Mouse (Mus musculus) cerebral cortex, adult 2 months (tissue): ENCODE measurements around the gene Gaa.

ENCODE experiments used
- WGBS: fragments of 180-500 bp; shearing (Covaris S2); methylation state at CpG from one replicate; pipeline ENCODE4 v1.1.7; 2018; 5-methylcytosine and 5-hydroxymethylcytosine counted together

The Gaa gene

DNA sequence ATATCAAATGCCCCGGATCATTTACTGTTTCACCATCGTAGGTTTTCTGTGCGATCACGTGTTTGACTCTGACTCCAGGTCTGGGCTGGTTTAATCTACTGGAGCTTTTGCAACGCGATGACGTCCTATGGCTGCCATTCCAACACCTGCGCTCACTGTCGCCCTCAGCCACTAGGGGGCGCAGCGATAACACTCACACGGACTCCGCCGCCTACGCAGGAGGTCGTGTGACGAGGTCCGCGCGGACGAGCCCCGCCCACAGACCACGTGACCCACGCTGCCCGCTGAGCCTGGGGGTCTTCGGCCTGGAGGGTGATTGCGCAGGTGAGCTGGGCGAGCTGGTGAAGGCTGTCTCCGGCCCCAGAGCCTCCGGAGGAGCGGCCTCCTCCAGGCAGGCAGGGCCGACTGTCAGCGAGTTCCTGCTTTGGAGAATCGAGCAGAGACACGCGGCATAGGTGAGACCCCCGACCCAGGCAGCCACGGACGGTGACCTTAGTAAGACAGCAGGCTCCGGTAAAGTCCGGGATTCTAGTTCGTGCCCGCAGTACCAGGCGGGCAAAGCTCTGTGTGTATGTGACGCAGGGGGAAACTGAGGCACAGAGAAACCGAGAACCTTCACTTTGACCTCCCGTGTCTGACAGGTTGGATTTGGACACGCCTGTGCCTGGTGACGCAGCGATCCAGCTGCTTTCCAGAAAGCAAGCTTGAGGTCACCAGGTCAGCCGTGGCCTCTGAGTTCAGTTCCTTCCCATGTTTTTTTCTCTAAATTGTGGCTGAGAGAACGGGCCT, at the start of gene Gaa:
TSS of gene Gaa (plus strand) at position 120 of the 789 bp plus-strand sequence.
- WGBS = 4% methylated on average over 52 of the region's 52 CpGs

DNA sequence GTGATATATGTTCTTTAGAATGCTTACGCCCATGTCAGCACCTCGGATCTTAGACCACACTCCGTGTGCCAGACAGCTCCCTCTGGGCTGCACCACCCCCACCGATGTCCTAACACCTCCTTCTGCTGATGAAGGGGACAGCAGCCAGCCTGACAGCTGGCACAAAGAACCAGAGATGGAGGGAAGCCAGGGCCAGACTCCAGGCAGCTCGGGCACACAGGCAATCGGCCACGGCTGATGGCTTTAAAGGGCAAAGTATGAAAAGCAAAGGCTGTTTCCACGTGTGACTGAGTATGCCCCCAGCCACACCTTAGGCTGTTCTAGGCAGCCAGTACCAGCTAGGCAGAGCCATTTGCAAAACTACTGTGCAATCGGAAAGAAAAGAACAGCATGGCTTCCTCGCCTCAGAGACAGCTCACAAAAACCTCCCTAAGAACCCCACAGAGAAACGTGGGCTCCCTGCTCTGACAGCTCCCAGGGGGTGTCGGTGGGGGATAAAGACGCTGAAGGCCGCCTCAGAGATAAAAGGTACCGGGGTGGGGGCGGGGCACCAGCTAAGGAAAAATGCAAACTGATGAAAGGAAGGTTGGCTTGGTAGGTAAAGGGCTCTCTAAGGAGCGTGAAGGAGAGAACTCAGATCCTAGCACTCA, 47.7 kb upstream of the Gaa start:
- WGBS = 22% methylated on average over 17 of the region's 17 CpGs

DNA sequence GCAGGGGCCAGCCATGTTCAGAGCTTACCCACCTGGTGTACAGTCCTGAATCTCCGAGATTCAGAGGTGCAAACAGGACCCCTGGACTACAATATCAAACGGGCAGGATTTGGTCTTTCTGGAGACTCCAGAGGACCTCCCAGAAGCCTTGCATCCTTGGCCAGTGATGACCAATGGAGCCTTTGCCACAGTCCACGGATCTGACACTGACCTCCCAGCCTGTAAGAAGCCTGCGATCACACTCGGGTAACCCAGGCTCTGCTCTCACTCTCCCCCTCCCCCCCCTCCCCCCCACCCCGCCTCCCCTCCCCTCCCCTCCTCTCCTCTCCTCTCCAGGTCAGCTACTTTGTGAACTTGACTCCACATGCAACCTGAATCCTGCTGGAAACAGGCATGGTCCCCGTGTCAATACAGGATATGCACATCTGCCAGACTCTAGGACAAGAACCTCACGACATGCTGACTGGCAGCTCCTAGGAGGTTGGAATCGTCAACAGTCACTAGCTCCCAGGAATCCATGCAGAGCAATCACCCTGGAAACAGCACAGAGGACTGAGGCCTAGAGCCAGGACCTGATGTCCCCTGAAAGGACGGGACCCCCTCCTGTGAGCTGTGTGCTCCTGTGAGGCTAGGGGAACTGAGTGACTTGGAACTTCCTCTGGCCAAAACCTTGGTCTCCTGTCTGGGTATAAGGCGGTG, 45.7 kb upstream of the Gaa start:
- WGBS = 75% methylated on average over 10 of the region's 11 CpGs

DNA sequence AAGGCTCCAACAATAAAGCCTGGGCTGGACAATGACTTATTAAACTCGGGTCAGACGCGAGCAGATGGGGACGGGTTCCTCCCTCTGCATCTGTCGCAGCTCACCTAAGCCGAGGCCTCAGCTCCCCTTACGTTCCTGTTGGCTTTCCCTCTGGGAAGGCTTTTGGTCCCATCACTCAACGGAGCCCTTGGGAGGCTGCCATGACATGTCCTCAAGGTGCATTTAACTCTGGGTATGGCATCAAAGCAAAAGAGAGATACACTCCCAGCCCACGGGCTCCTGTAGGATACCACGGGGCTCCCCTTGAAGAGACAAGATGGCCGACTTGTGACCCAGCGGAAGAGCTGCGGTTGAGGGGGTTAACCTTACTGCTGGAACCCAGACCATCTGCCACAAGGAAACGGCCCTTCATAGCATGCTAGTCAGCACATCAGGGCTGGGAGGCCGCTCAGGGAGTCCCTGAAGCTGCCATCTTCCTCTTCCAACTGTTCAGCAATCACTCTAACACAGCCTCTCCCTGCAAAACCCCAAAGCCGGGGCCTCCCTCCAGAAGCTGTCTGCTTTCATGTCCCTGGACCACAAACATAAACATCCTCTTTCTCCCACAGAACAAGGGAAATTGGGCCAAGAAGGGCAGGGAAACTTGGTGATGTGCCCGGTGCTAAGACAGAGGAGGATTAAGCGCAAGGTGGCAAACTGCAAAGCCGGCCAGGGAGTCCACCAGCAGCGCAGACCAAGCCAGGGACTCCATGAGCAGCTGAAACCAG, 44.4 kb upstream of the Gaa start:
- 75% methylated on average over 20 of the region's 20 CpGs for WGBS

DNA sequence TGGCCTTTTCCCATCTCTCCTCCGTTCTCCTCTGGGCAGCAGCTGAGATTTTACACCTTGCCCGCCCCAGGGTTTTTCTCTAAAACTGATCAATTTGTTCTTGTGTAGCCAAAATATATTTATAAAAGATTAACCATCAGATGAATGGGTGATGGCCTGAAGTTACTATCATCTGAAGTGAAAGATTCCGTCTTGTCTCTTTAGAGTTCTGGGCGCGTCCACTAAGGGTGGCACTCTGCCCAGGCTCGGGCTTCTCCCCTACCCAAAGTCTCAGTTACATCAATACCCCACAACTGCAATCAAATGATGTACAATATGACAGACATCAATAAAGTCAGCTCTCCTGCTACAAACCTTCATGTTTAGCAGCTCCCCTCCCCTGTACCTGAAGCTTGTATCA, 42.8 kb upstream of the Gaa start:
- WGBS = 91% methylated on average over 6 of the region's 6 CpGs

DNA sequence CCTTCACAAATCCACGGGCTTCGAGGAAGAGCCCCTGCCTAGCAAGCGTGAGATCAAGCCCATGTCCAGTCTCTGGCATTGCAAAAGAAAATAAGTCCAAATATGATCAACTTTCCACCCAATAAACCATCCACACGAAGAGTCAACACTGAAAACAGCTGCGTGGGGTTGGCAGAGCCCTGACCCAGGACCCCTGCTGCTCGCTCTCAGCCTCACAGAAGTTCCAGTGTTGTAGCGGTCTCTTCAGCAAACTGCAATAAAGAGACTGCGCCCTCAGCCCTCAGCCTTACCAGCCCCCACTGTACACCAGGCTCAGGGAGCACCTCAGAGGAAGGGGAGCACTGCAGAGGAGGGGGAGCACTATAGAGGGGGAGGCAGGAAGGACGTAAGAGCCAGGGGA, 42.1 kb upstream of the Gaa start:
- 75% methylated on average over 9 of the region's 9 CpGs for WGBS

DNA sequence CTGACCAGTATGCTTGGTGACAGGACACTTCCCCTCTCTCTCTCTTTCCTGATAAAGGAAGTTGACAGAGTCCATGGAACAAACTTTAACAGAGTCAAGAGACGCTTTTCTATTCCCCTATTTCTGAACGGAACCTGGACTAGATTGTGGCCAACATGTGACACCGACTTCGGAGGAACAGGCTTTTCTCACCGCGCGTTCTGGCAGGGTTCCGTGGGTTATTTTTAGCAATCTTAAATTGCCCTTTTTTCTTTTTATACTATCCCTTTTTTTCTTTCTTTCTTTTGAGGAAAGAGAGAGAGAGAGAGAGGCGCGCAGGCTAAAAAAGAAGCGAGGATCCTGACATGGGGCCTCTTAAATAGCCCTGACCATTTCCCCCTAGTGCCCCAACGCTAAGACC, 40.1 kb upstream of the Gaa start:
- WGBS = 3% methylated on average over 12 of the region's 12 CpGs

DNA sequence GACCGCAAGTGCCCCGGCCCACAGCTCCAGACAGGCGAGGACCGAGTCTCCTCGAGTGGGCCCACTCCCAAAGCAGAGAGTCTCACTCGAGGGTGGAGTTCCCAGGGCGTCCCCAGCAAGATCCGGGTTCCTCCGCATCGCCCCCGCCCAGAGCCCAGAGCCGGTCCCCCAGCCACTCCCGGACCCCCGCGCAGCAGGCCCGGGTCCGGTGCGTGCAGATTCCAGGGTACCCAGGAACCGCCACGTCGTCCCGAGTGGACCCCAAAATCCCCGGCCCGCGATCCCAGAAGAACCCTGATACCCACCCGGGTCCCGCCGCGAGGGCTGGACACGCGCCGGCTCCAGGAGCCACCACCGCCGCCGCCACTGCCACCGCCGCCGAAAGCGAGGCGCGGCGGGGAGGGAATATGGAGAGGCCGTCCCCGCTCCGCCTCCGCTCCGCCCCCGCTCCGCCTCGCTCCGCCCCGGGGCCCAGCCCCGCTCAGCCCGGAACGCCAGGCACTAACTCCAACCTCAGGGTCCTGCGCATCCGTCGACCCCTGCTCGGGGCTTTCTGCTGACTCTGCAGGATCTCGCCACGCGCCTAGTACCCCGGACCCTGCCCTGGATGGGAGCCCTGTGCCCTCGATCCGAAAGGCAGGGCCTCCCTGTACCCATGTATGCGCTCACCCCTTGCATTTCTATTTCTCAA, 39.5 kb upstream of the Gaa start, which contains the start of the genes Tbc1d16 and Ccdc40:
TSS of gene Tbc1d16 (minus strand) at position 409 of the 691 bp plus-strand sequence.
TSS of gene Ccdc40 (plus strand) at position 482 of the 691 bp plus-strand sequence.
- under 1% methylated on average over 63 of the region's 66 CpGs for WGBS

DNA sequence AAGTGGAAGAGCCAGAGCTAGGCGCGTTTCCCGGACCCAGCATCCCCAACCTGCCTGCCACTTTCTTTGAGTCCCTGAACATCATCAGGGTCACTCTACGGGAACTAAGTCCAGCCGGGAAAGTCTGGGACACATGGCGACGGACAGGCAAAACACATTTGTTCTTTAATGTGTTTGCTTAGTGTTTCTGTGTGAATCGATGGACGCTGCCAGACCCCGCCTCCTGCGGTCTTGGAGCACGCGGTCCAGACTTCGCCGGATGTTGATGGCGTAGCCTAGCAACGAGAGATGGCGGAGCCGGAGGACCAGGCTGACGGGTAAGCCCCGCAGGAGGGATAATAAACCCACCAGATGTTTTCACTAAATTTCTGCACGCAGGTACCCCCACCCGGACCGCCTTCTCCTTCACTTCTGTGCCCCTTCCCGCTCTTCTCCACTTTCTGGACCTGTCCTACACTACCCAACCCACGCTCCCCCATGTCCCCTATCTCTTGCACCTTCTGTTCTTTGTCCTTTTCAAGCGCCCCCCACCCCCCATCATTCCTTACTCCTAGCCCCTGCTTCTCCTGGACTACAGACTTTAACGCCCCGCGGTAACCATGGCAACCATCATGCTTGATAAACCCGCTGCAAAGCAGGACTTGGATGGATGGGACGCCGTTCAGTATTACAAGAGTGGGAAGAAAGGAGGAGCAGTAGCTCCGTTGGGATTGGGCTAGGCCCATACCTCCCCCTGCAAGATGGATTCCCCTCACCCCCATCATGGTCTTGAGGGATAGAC, 38.7 kb upstream of the Gaa start:
- 2% methylated on average over 34 of the region's 34 CpGs for WGBS

DNA sequence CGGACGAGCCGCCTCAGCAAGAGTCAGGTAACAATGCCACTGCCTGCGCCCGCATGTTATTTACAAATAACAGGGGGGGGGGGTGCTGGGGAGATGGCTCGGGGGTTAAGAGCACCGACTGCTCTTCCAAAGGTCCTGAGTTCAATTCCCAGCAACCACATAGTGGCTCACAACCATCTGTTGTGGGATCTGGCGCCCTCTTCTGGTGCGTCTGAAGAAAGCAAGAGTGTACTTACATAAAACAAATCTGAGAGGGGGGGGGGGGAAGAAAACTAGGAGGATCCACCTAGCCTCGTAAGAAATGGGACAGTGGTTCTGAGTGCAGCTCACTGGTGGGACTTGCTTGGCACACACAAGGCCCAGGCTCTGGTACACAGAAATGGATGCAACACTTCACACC, 32.9 kb upstream of the Gaa start:
- WGBS = 96% methylated on average over 10 of the region's 10 CpGs

DNA sequence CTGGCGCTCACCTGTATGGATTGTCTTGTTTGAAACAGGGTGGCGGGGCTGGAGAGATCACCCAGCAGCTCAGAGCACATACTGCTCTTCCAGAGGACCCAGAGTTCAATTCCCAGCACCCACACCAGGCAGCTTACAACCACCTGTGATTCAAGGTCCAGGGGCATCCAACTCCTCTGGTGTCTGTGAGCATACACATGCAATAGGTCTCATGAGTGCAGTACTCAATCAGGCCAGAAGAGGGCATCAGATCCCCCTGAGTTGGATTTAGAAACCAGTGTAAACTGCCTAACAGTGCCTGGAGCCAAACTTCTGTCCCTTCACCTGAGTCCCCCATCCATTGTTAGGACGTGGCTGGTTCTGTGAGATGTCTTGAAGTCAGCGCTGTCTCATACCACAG, 32.1 kb upstream of the Gaa start:
- WGBS = 93% methylated on average over 4 of the region's 4 CpGs

DNA sequence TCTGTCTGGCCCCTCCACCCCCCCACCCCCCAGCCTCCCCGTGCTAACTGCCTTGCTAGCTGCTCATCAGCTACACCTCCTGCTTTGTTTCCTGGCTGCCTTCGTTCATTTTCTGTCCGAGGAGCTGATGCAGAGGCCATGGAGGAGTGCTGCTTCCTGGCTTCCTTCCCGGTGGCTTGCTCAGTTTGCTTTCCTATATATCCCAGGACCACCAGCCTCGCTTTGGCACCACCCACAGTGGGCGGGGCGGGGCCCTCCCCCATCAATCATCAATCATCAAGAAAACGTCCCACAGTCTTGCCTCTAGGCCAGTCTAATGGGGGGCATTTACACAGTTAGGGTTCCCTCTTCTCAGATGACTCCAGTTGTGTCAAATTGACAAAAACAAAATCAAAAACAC, 31.3 kb upstream of the Gaa start:
- 46% methylated on average over 8 of the region's 8 CpGs for WGBS

DNA sequence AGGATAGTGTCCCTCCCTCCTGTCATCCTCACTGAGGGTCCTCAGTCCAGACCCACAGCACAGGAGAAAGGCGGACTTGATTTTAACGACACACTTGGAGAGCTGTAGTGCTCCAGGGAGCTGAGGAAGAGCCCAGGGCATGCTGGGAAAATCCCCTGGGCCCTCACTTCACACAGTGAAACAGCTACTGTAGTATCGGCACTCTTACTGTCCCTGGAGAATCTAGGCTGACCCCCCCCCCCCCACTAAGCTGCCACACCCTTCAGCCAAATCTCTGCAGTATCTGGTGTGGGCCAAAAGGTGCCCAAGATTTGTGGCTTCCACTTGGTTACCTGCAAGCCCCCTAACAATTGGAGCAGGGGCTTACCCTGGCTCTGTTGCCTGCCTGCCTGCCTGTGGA, 30.7 kb upstream of the Gaa start:
- 69% methylated on average over 3 of the region's 3 CpGs for WGBS

DNA sequence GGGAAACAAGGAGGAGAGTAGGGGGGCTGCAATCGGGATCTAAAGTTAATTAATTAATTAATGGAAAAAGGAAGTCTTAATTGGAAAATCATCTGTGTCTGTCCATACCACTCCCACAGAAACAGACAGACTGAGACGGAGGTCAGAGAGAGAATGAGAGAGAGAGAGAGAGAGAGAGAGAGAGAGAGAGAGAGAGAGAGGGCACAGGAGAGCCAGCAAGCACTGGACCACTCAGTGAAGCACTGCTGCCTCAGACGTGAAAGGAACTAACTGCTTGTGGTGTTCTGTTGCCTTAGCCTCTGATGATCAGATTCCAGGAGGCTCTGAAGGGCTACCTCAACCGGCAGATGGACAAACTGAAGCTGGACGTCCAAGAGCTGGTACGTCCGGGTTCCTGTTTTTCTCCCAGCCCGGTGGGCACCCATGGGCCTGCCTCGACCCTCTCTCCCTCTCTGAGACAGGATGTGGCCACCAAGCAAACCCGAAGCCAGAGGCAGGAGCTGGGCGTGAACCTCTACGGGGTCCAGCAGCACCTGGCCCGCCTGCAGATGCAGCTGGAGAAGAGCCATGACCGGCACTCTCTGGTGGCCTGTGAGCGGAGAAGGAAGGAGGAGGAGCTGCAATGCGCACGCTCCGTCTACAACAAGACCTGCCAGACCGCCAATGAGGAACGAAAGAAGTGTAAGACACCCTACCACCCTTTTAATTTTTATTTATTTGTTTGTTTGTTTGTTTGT, 30.0 kb upstream of the Gaa start:
- 46% methylated on average over 20 of the region's 20 CpGs for WGBS

DNA sequence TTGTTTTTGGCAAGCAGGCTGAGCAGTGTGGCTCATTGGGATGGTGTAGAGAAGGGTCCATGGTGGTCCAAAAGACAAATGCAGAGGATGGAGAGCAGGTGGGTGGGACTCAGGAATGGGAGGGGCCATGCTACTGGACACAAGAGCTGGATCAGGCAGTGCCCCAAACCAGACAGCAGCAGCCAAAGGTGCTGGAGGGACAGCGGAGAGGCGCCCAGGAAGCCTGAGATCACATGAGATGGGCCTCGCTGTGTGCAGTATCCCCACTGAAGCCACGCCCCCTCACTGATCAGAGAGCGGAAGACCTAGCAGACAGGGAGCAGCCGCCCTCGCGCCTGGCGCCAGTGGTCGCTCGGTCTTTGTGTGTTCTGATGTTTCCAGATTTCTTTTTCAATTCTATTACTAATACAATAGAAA, 29.4 kb upstream of the Gaa start:
- WGBS = 34% methylated on average over 11 of the region's 11 CpGs

DNA sequence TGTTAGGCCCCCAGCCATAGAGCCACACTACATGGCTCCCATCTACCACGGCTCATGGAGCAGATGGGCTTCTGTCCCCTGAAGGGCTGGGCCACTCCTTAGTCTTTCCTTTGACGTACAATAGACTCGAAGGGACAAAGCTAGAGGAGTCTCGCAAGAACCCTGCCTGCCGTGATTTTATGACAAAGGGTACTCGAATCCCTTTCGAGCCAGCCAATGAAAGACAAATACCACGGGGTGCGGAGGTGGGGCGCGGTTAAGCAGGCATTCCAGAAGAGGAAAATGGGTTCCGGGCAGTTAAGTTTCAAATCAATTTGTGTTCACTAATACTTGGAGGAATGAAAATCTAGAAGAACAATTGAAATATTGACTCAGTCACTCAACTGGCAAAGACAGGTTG, 28.2 kb upstream of the Gaa start:
- WGBS = 96% methylated on average over 12 of the region's 12 CpGs

DNA sequence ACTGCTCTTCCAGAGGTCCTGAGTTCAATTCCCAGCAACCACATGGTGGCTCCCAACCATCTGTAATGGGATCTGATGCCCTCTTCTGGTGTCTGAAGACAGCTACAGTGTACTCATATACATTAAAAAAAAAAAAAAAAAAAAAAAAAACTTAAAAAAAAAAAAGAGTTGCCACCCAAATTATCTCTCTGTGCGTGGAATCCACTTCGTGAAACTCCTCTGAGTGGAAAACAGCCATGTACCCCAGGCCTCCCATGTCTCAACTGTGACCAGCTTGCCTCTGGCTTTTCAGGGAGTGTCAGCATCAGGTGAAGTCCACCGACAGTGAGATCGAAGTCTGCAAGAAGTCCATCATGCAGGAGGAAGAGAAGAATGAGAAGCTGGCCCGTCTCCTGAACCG, 22.1 kb upstream of the Gaa start:
- 96% methylated on average over 6 of the region's 6 CpGs for WGBS

DNA sequence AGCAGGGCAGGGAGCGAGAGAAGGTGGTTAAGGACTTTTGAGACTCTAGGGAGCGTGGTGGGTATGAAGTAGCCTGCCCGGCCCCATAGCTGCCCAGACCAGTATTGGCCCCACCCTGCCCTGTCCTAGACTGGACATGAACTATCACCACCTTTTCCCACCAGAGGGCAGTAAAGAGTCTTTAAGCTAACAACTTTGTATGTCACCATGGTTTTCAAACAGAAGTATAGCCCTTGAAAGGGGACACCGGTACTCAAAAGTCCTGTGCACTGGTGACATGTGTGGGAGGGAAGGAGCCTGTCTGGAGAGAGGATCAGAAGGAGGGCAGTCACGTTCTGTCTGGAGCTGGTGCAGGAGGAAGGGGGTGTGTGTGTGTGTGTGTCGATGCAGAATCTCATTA, 18.7 kb upstream of the Gaa start:
- 32% methylated on average over 6 of the region's 6 CpGs for WGBS

DNA sequence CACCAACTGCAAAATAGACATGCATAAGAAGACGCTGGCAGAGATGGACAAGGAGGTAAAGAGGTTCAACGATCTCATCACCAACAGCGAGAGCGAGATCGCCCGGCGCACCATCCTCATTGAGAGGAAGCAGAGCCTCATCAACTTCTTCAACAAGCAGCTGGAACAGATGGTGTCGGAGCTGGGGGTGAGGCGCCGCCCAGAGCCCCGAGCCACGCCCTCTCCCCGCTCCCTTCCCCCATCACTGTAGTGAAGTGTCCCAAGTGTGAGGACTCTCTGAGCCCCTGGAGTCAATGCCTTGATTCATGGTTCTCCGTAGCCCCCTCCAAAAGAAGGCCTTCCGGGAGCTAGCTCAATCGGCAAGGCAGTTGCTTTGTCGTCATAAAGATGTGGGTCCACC, 16.7 kb upstream of the Gaa start:
- 84% methylated on average over 17 of the region's 17 CpGs for WGBS
